Mouse (Mus musculus): ENCODE results near the gene Tada3.

Gene Tada3

GRCm38 (mm10) chr6:113386025-113386424 is 8.3 kb upstream of the Tada3 start:
- no peak for DNase-seq (ENCODE audit: extremely low spot score)

GRCm38 (mm10) chr6:113385160-113385714 is 7.6 kb upstream of the Tada3 start:
- DNase-seq (ENCODE audit: extremely low spot score) = no peak

DNA sequence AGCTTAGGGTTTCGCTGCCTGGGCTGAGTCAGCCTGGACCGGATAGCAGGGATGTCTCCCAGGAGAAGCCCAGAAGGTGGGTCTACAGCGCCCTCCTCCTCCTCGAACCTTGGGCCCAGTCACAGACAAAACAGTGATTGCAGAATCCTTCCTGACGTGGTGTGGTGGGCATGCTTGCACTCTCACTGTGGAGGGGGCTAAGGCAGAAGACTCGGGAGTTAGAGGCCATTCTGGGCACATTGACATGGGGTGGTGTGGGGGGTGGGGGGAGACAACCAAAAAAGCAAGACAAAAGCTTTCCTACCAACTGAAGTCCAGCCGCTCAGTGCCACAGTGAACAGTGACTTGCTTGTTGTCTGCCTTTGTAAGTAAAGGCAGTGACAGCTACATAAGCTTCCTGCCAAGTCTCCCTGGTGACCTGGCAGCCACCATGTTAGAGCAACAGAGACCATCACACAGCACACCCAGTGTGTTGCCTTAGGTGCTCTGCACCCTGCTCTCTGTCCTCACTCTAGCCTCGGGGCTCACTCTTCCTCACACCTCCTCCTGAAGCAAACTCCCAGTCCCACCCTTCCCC is 6.8 kb upstream of the Tada3 start:
- DNase-seq (ENCODE audit: extremely low spot score) = no peak

DNA sequence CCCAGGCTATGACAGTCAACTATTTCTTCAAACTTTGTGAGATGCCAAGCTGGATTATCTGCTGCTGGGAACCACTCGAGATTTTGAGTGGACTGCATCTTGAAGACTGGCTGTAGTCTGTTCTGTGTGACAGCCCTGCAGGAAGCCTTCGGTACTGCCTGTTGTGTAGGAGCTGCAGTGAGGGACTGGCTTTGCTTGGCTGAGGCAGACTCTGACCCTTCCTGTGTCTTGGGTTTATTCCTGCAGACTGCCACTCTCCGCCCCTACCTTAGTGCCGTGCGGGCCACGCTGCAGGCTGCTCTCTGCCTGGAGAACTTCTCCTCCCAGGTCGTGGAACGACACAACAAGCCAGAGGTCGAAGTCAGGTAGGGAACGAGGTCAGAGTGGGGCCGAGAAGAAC is 2.8 kb upstream of the Tada3 start:
- DNase-seq (ENCODE audit: extremely low spot score) = no peak

- DNase-seq (ENCODE audit: extremely low spot score) = no peak
These were observed 1.6 kb upstream of the Tada3 start for GRCm38 (mm10) chr6:113379246-113379645.

- DNase-seq (ENCODE audit: extremely low spot score) = no peak
These were observed 549 bp downstream of the Tada3 start for GRCm38 (mm10) chr6:113377172-113377495.

- DNase-seq (ENCODE audit: extremely low spot score) = no peak
These were observed 4.2 kb downstream of the Tada3 start for GRCm38 (mm10) chr6:113373491-113373890.

GRCm38 (mm10) chr6:113370194-113370929 is 7.3 kb downstream of the Tada3 start:
- DNase-seq (ENCODE audit: extremely low spot score) = no peak

- DNase-seq (ENCODE audit: extremely low spot score) = no peak
These were observed 9.1 kb downstream of the Tada3 start for GRCm38 (mm10) chr6:113368577-113368976.

DNA sequence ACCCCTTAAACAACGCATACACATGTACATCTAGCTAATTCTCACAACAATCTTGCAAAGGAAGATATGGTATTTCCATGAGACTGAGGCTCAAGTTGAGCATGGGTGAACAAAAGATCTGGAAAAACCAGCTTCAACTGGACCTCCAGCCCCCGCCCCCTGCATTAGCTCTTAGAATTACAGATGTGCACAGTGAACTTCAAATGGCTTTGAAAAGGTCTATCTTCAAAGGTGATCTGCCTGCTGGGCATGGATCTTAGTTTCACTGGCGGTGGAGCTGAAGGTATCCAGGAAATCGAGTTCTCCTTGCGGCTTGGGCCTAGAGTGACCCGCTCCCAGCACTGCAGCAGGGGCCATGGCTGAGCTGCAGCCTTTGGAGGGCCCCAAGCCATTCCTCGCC is 9.6 kb downstream of the Tada3 start:
- no peak for DNase-seq (ENCODE audit: extremely low spot score)

DNA sequence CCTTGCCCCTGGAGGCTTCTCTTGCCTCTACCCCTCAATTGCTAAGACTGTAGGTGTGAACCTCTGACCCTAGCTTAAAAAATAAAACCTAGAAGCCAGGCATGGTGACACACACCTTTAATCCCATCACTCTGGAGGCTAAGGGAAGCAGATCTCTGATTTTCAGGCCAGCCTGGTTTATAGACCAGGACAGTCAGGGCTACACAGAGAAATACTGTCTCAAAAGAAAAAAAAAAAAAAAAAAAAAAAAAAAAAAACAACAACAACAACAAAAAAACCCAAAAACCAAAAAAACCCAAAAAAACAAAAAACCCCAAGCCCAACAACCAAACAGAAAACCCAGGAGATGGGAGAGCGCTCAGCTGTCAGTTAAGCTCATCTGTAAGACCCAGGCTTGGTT is 10.1 kb downstream of the Tada3 start:
- no peak for DNase-seq (ENCODE audit: extremely low spot score)

GRCm38 (mm10) chr6:113366639-113367038 is 11.0 kb downstream of the Tada3 start:
- no peak for DNase-seq (ENCODE audit: extremely low spot score)

GRCm38 (mm10) chr6:113364518-113365135 is 13.1 kb downstream of the Tada3 start:
- no peak for DNase-seq (ENCODE audit: extremely low spot score)

GRCm38 (mm10) chr6:113362241-113362640 is 15.4 kb downstream of the Tada3 start:
- DNase-seq (ENCODE audit: extremely low spot score) = no peak

GRCm38 (mm10) chr6:113361476-113361875 is 16.2 kb downstream of the Tada3 start:
- no peak for DNase-seq (ENCODE audit: extremely low spot score)

GRCm38 (mm10) chr6:113353696-113354095 is 24.0 kb downstream of the Tada3 start:
- DNase-seq (ENCODE audit: extremely low spot score) = no peak

GRCm38 (mm10) chr6:113352820-113353219 is 24.9 kb downstream of the Tada3 start:
- DNase-seq (ENCODE audit: extremely low spot score) = no peak

- no peak for DNase-seq (ENCODE audit: extremely low spot score)
These were observed 26.0 kb downstream of the Tada3 start for GRCm38 (mm10) chr6:113351653-113352052.

DNA sequence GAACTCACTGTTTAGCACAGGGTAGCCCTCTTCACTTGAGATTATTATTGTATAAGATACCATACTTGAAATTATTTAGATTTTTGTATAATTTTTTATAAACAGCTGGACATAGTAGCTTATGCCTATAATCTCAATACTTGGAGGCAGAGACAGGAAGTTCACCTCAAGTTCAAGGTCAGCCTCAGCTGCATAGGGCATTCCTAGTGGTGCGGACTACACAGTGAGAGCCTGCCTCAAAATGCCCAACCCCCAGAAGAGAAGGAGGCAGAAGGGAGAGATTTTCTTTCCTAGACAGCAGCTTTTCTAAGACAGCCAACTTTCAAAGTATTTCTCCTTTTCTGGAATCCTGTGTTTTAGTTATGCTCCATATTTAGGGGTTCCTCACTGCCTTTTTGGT is 26.5 kb downstream of the Tada3 start:
- DNase-seq (ENCODE audit: extremely low spot score) = no peak

- DNase-seq (ENCODE audit: extremely low spot score) = no peak
These were observed 27.1 kb downstream of the Tada3 start for GRCm38 (mm10) chr6:113350538-113350937.

DNA sequence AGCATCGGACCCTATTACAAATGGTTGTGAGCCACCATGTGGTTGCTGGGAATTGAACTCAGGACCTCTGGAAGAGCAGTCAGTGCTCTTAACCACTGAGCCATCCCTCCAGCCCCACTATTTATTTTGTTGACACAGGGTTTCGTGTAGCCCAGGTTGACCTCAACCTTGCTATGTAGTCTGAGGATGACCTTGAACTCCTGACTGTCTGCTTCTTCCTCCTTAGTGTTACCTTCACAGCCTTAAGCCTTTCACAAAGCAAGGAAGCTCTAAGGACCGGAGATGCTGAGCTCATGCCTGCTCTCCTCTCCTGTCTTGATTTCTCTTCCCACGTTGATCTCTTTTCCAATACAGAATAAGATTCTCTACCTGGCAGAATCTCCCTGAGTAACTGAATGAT is 30.8 kb downstream of the Tada3 start:
- no peak for DNase-seq (ENCODE audit: extremely low spot score)

DNA sequence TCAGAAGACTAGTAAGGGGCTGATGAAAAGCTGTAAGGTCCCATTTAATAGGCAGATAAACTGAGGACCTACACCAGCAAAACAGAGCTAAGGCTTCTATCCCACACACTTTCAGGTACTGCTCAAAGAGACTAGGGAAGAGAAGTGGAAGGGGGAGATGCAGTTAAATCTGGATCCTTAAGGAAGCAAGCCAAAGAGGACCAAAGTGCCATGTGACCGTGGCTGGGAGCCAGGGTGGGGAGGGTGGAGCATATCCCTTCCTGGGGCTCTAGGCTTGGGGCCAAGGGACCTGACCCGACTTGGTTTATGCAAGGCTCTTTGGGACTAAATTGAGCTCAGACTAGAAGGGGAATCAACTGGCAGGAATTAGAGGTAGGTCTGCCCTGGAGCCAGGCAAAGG is 33.4 kb downstream of the Tada3 start:
- no peak for DNase-seq (ENCODE audit: extremely low spot score)

Measured in embryo, embryonic 9.5 days (tissue).